Mouse (Mus musculus) thymus, adult 2 months (tissue): Measurements from ENCODE around the gene Nmrk1.

Experiments
- CTCF ChIP-seq: fragments of 200-500 bp; IDR thresholded peaks from 2 replicates; pipeline ENCODE4 v1.5.1; 2012; ENCODE audit warnings: mild to moderate bottlenecking, control low read depth, low read length, moderate library complexity, borderline replicate concordance; ENCODE audit not compliant: control insufficient read depth, poor library complexity, insufficient read depth; ENCODE audit errors: extremely low read depth
- POLR2A ChIP-seq: fragments of 200-500 bp; IDR thresholded peaks from 2 replicates; pipeline ENCODE4 v1.6.1; 2012; ENCODE audit warnings: mild to moderate bottlenecking, low read length, control low read depth, moderate library complexity; ENCODE audit not compliant: control insufficient read depth, poor library complexity, insufficient read depth; ENCODE audit errors: extremely low read depth

DNA sequence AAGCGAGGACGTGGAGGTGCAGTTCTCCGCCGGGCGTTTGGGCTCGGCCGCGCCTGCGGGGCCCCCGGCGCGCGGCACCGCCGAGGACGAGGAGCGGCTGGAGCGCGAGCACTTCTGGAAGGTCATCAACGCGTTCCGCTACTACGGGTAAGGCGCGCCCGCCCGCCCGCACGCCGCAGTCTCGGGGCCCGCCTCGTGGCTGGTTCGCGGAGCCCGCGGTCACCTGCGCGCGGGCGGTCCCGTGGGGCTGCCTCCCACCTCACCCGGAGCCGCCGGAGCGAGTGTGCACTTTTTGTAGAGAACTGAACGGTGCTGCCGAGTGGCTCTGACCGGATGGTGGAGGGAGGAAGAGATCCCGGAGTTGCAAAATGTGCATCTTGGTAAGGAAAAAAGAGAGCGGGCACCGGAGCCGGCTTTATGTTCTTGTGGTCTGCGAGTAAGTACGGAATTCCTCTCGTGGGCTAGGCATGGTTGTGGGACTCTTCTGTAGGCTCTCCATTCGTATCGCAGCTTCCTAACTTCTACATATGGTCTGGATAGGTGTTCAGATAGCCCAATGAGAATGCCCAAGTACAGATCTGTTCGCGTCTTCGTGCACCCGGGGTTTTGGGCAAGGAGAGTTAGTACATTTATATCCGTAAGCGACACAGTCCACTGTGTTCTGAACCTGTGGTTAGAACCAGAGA, 39.4 kb downstream of the Nmrk1 start:
- TF ChIP-seq CTCF (no peak), POLR2A (no peak)
